Mouse (Mus musculus): Measurements from ENCODE around the gene Kifc5b. TPM values are rescaled to one million over a fixed set of nuclear protein-coding genes. Genes with fewer than 3 reads are reported as not detected.

Gene Kifc5b
- 1.6 TPM for polyA plus RNA-seq (2017; shearing (Covaris generic))

DNA sequence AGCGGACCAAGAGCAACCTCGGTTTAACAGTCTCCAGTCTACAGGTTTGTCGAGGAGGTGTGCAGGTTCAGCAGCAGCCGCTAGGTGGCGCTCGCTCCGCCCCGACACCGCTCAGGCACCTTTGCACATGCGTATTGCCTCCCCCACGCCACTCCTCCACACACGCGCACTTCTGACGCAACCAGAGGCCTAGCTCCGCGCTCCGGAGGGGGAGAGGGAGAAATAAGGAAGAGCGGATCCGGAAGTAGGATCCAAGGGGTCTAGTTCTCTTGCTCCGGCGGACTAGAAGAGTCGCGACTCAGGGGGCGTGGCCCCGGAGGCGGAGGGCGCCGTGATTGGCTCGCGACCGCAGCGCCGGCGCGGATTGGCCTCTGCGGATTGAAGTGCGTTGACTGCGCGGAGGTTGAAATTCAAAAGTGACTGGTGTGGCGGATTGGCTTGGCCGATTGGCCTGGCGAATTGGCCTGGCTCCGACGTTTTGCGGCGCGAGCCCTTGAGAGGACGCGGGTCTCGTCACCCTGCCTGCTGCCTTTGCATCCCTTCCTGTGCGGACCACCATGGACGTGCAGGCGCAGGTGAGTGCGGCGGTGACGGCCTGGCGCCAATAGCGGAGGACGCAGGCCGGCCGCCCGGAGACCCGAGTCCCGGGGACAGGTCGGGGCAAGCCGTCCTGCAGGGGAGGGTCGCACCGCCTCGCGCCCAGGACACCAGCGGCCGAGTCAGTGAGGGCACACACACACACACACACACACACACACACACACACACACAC, at the start of gene Kifc5b:
Gene Kifc5b (plus strand): TSS at position 381 of the 772 bp plus-strand sequence.

GRCm38 (mm10) chr17:26932839-26933398, 16.0 kb downstream of the Kifc5b start, which contains the start of gene Phf1:
TSS of gene Phf1 (plus strand) at chr17:26933052.

GRCm38 (mm10) chr17:26939178-26939972, 22.5 kb downstream of the Kifc5b start, which contains the start of gene Cuta:
TSS of gene Cuta (minus strand) at chr17:26939569.

DNA sequence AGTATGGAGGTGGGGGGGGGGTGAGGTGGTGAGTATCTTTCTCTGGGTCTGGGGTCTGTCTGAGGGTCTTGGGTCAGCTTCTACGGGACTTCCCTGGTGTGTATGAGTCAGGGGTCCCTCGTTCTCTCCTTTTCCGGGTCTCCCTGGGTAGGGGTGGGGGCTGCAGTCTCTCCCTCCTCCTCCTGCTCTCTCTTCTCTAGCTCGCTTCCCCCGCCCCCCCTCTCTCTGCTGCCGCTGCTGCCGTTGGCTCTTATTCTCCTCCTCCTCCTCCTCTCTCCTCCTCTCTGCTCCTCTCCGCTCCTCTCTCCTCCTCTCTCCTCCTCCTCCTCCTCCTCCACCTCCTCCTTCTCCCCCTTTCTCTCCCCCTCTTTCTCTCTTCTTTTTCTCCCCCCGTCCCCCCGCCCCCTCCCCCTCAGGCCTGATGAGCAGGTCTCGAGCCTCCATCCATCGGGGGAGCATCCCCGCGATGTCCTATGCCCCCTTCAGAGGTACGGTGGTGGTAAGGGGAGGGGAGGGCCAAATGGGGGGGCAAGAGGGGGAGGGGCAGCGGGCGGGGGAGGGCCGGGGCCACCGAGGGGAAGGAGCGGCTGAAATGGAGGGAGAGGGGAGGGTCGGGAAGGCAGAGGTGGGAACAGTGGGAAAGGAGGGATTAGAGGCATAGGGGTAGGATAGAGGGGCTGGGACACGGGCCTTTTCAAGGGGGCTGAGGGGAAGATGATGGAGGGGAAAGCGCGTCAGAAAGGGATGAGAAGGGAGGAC, 24.3 kb downstream of the Kifc5b start, which contains the start of gene Syngap1:
Gene Syngap1 (plus strand): TSS at position 223 of the 759 bp plus-strand sequence.

DNA sequence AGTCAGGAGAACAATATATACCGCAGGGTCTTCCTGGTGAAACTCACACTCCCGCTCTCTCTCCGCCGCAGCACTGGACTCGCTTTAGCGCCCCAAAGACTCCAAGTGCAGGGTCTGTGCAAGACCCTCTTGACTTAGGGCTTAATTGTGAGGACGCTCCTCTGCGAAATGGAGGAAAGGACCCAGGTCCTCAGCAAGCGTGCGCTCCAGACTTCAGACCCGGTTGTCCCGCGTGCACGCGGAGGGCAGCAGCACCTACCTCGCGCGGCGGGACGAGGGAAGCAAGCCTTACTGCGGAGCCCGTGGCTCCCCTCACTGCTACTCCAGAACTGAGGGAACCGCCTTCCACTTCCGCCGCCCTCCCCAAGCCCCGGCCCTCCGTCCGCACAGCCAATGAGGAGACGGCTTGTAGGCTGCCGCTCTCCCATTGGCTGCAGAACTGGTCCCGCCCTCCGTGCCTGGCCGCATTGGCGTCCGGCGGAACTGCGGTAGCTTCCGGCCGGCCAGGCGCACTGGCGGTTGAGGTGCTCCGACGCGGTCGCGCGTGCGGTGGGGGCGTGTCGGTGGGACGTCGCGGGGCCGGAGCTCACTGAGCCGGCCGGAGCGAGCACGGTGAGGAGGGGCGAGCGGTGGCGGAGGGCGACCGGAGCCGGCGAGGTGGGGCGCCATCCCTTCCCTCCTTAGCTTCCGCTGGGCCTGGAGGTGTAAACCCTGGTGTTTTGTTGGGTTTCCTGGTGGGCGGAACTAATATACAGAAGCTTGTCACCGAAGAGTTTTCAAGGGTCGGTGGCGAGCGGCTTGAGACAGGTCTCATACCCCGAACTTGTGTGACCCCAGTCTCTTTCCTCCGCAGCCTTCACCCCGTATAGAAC, 56.0 kb downstream of the Kifc5b start, which contains the start of gene Zbtb9:
Gene Zbtb9 (plus strand): TSS at position 465 of the 872 bp plus-strand sequence.

Other genes starting within 250 kb of the Kifc5b start
- gene Crebrf, start 201.4 kb upstream of the Kifc5b start, polyA plus RNA-seq (2017; shearing (Covaris generic)) = 91.0 TPM
- 29.8 TPM for gene Bnip1, start 136.0 kb upstream of the Kifc5b start, polyA plus RNA-seq (2017; shearing (Covaris generic))
- gene Nkx2-5, start 72.1 kb upstream of the Kifc5b start, polyA plus RNA-seq (2017; shearing (Covaris generic)) = not detected
- 125 TPM for gene Phf1, start 16.0 kb downstream of the Kifc5b start, polyA plus RNA-seq (2017; shearing (Covaris generic))
- 174 TPM for gene Cuta, start 22.5 kb downstream of the Kifc5b start, polyA plus RNA-seq (2017; shearing (Covaris generic))
- gene Syngap1, start 24.2 kb downstream of the Kifc5b start, polyA plus RNA-seq (2017; shearing (Covaris generic)) = not detected
- gene Zbtb9, start 56.1 kb downstream of the Kifc5b start, polyA plus RNA-seq (2017; shearing (Covaris generic)) = 21.2 TPM
- 3.2 TPM for gene Bak1, start 111.9 kb downstream of the Kifc5b start, polyA plus RNA-seq (2017; shearing (Covaris generic))
- 15.2 TPM for gene Itpr3, start 140.2 kb downstream of the Kifc5b start, polyA plus RNA-seq (2017; shearing (Covaris generic))
- 117 TPM for gene Uqcc2, start 216.8 kb downstream of the Kifc5b start, polyA plus RNA-seq (2017; shearing (Covaris generic))

Data from activated CD4-positive, CD25-positive, alpha-beta regulatory T cell, adult 9 weeks (primary cell).